Mouse (Mus musculus) heart, adult 2 months (tissue): ENCODE measurements at regions not wholly inside any gene's neighbourhood (a gene's known extent, or its start where the extent isn't known, plus 50 kb on each side); places are given as distances from the start of the nearest gene placed in this dataset.

Experiments used
- DNase-seq, 2 experiments: peaks; one replicate each; pipeline ENCODE4 v3.0.0; 2021
- H3K27ac ChIP-seq: fragments of 200-600 bp; 2 replicates; pipeline ENCODE4 v1.8.1; 2022
- H3K27me3 ChIP-seq: fragments of 200-500 bp; 2 replicates; pipeline ENCODE4 v1.6.1; 2012; ENCODE audit warnings: mild to moderate bottlenecking, low read length, inconsistent platforms, mixed read lengths; ENCODE audit not compliant: control insufficient read depth, insufficient read depth
- H3K36me3 ChIP-seq: fragments of 200-500 bp; 2 replicates; pipeline ENCODE4 v1.6.1; 2012; ENCODE audit warnings: low read length, inconsistent platforms; ENCODE audit not compliant: control insufficient read depth, insufficient read depth
- H3K4me1 ChIP-seq: fragments of 200-500 bp; 2 replicates; pipeline ENCODE4 v1.6.1; 2011; ENCODE audit warnings: low read length; ENCODE audit not compliant: control insufficient read depth, insufficient read depth
- H3K4me3 ChIP-seq: fragments of 200-600 bp; 2 replicates; pipeline ENCODE4 v1.8.1; 2022
- H3K79me2 ChIP-seq: fragments of 200-500 bp; replicated peaks from 2 replicates; pipeline ENCODE4 v1.6.1; 2012; ENCODE audit warnings: mild to moderate bottlenecking, inconsistent platforms, low read length, moderate library complexity, mixed read lengths; ENCODE audit not compliant: control insufficient read depth, insufficient read depth
- H3K9ac ChIP-seq: fragments of 200-500 bp; 2 replicates; pipeline ENCODE4 v1.6.1; 2012; ENCODE audit warnings: low read depth, mild to moderate bottlenecking, control low read depth, inconsistent platforms, low read length, mixed read lengths
- CTCF ChIP-seq: fragments of 200-600 bp; IDR thresholded peaks from 2 replicates; pipeline ENCODE4 v1.8.1; 2022; ENCODE audit warnings: antibody characterized with exemption, mild to moderate bottlenecking, moderate library complexity
- EP300 ChIP-seq: fragments of 200-500 bp; IDR thresholded peaks from 2 replicates; pipeline ENCODE4 v1.6.1; 2011; ENCODE audit warnings: low read depth, low read length, control low read depth; ENCODE audit not compliant: insufficient read depth
- POLR2A ChIP-seq: fragments of 200-500 bp; IDR thresholded peaks from 2 replicates; pipeline ENCODE4 v1.6.1; 2011; ENCODE audit warnings: mild to moderate bottlenecking, low read depth, low read length, control low read depth; ENCODE audit not compliant: insufficient read depth
- WGBS: fragments of 180-500 bp; shearing (Covaris S2); methylation state at CpG from one replicate; pipeline ENCODE4 v1.1.7; 2018; 5-methylcytosine and 5-hydroxymethylcytosine counted together
- intact Hi-C: fragments of 180-260 bp; cut with DNase I; formaldehyde crosslinking; loops from one replicate; pipeline ENCODE4 v1.15.1; 2025
- microRNA-seq, 2 experiments: library from miRNA; unstranded; fragments of <30 nt; microRNA quantifications; one replicate each; pipeline ENCODE4 v1.2.0; 2021

DNA sequence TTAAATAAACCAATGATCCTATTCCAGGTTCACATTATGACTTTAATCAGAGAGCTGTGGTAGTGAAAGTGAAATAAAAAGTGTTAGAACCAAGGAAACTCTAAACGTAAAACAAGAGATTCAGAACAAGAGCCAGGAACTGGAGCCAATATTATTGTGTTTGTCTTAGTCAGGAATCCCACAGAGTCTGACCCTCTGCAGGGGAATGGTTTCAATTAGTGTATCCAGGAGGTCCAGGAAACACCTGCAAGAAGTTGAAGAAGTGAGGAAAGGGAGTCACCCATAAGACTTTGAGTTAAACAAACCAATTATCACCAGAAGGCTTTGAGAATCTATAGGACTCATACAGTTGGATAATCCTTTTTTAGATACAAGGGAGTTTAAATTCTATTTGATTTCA, 76.2 kb upstream of the Sptlc3 start:
- intact Hi-C loops: no loop called here
- TF ChIP-seq CTCF (no peak), EP300 (no peak), POLR2A (no peak)
- H3K9ac ChIP-seq: no peak overlapping the region
- no peak overlapping the region for H3K27ac ChIP-seq
- H3K4me1 ChIP-seq: no peaks in the 10 kb centered on the region
- 13% methylated on average over 1 of the region's 1 CpGs for WGBS
- H3K27me3 ChIP-seq: no peaks in the 10 kb centered on the region
- no peaks in the 10 kb centered on the region for H3K79me2 ChIP-seq
- no peaks in the 10 kb centered on the region for H3K36me3 ChIP-seq
- no peak overlapping the region for H3K4me3 ChIP-seq
- DNase-seq: no peak

GRCm38 (mm10) chr2:139422678-139423077, 71.0 kb upstream of the Sptlc3 start:
- TF ChIP-seq POLR2A: no peak
- TF ChIP-seq EP300: no peak
- no peak for TF ChIP-seq CTCF
- no peak overlapping the region for H3K27ac ChIP-seq
- intact Hi-C loops: no loop called here
- H3K36me3 ChIP-seq: no peaks in the 10 kb centered on the region
- 61% methylated on average over 3 of the region's 3 CpGs for WGBS
- no peak overlapping the region for H3K4me3 ChIP-seq
- no peak for DNase-seq
- H3K4me1 ChIP-seq: no peaks in the 10 kb centered on the region
- H3K79me2 ChIP-seq: no peaks in the 10 kb centered on the region
- H3K9ac ChIP-seq: no peak overlapping the region
- no peaks in the 10 kb centered on the region for H3K27me3 ChIP-seq

- intact Hi-C loops: no loop called here
Measured at GRCm38 (mm10) chr2:139423413-139423812, 70.3 kb upstream of the Sptlc3 start.

More at GRCm38 (mm10) chr2:139423413-139423812, 70.3 kb upstream of the Sptlc3 start:
- H3K27ac ChIP-seq: no peak overlapping the region
- no peaks in the 10 kb centered on the region for H3K27me3 ChIP-seq
- no peaks in the 10 kb centered on the region for H3K36me3 ChIP-seq
- DNase-seq: no peak
- H3K9ac ChIP-seq: no peak overlapping the region
- TF ChIP-seq EP300 (no peak), CTCF (0 out of 2 replicates have a peak, but pooled peaks have one; percentile 5)
- H3K79me2 ChIP-seq: no peaks in the 10 kb centered on the region
- no peak overlapping the region for H3K4me3 ChIP-seq
- no peaks in the 10 kb centered on the region for H3K4me1 ChIP-seq
- WGBS: 59% methylated on average over 2 of the region's 2 CpGs

Small RNA genes lying in the stretch of these regions (microRNA-seq; reads per million reads assigned to microRNA genes)
- 0 reads per million in 2 experiments for gene Mir1952
